Mouse (Mus musculus): ENCODE data around the gene Psmc6. TPM values are rescaled to one million over a fixed set of nuclear protein-coding genes. Genes with fewer than 3 reads are reported as not detected.

Psmc6 gene
- polyA plus RNA-seq, 1 experiment = 38.0 TPM

DNA sequence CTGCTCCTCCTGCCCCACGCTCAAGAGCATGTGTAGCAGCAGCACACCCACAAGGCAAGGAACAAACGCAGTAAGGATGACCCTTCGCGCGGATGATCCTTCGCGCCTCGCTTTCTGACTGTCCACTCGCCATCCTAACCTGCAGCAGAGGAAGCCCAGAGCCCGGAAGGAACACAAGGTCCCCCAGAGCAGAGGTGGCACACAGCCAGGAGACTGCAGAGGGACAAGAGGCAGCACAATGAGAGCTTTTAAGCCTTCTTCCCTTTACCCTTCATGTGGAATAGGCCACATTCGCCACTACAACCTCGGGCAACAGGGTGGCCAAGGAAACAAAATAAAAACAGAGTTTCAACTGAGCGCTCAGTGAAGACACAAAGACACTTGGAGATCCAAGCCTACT lies 19.9 kb upstream of the Psmc6 start:
- H3K27ac ChIP-seq (ENCODE audit: control insufficient read depth, insufficient read depth, low read depth, low read length) = no peak overlapping the region
- H3K36me3 ChIP-seq (ENCODE audit: control insufficient read depth, insufficient read depth, low read length) = no peaks in the 10 kb centered on the region
- H3K27me3 ChIP-seq (ENCODE audit: control insufficient read depth, insufficient read depth, low read length) = no peaks in the 10 kb centered on the region
- no peak for TF ChIP-seq CTCF (IDR thresholded peaks at IDR 0.05; ENCODE audit: control insufficient read depth, insufficient read depth, insufficient replicate concordance, low read depth, low read length)
- TF ChIP-seq POLR2A (IDR thresholded peaks at IDR 0.05; ENCODE audit: control insufficient read depth, low read depth, low read length) = no peak
- peaks cover 7% of the 10 kb centered on the region for H3K4me1 ChIP-seq (ENCODE audit: control insufficient read depth, insufficient read depth, low read length)
- 0 out of 2 replicates have a peak overlapping the region, but pooled peaks have one; percentile 14 for H3K4me3 ChIP-seq (ENCODE audit: control insufficient read depth, low read depth, low read length)

DNA sequence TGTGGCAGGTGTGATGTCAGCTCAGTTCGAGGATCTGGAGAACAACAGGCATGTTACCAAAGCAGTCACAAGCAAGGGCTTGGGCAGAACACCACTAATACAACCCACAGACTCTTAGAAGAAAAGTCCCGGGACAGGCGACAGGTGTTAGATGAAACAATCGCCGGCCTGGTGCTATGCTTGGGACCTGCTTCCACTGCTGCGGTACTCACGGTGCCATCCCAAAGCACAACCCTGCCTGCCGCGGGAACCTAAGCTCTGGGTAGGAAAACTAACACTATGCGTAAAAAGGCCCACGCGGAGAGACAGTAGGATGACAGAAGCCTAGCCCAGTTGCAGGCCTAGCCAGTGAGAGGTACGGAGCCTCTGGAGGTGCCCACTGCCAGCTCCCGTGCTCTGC lies 19.5 kb upstream of the Psmc6 start:
- no peaks in the 10 kb centered on the region for H3K36me3 ChIP-seq (ENCODE audit: control insufficient read depth, insufficient read depth, low read length)
- peaks cover 7% of the 10 kb centered on the region for H3K4me1 ChIP-seq (ENCODE audit: control insufficient read depth, insufficient read depth, low read length)
- no peaks in the 10 kb centered on the region for H3K27me3 ChIP-seq (ENCODE audit: control insufficient read depth, insufficient read depth, low read length)
- TF ChIP-seq CTCF (IDR thresholded peaks at IDR 0.05; ENCODE audit: control insufficient read depth, insufficient read depth, insufficient replicate concordance, low read depth, low read length) (no peak), POLR2A (IDR thresholded peaks at IDR 0.05; ENCODE audit: control insufficient read depth, low read depth, low read length) (no peak)
- no peak overlapping the region for H3K4me3 ChIP-seq (ENCODE audit: control insufficient read depth, low read depth, low read length)
- H3K27ac ChIP-seq (ENCODE audit: control insufficient read depth, insufficient read depth, low read depth, low read length) = no peak overlapping the region

DNA sequence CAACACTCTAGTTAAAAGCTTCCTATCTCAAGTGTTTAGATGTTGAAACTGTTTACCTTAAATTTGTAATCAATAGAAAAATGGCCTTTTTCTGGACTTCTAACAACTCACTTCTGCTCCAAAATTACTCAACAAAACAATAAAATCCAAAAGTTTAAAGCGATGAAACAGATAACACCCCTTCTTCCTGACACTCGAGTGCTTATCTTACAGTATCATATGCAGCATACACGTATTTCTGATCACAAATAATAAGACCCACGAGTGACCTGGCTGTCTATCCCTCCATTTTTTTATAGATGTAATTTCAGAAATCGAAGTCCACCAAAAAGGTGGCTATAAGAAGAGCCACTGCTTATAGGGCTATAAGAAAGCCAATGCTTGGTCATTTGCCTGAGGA lies 12.7 kb upstream of the Psmc6 start:
- no peak overlapping the region for H3K27ac ChIP-seq (ENCODE audit: control insufficient read depth, insufficient read depth, low read depth, low read length)
- no peak for TF ChIP-seq CTCF (IDR thresholded peaks at IDR 0.05; ENCODE audit: control insufficient read depth, insufficient read depth, insufficient replicate concordance, low read depth, low read length)
- no peak overlapping the region for H3K4me3 ChIP-seq (ENCODE audit: control insufficient read depth, low read depth, low read length)
- peaks cover 6% of the 10 kb centered on the region; the same call in 1 of the 2 replicates for H3K4me1 ChIP-seq (ENCODE audit: control insufficient read depth, insufficient read depth, low read length)
- H3K36me3 ChIP-seq (ENCODE audit: control insufficient read depth, insufficient read depth, low read length) = no peaks in the 10 kb centered on the region
- no peaks in the 10 kb centered on the region for H3K27me3 ChIP-seq (ENCODE audit: control insufficient read depth, insufficient read depth, low read length)

DNA sequence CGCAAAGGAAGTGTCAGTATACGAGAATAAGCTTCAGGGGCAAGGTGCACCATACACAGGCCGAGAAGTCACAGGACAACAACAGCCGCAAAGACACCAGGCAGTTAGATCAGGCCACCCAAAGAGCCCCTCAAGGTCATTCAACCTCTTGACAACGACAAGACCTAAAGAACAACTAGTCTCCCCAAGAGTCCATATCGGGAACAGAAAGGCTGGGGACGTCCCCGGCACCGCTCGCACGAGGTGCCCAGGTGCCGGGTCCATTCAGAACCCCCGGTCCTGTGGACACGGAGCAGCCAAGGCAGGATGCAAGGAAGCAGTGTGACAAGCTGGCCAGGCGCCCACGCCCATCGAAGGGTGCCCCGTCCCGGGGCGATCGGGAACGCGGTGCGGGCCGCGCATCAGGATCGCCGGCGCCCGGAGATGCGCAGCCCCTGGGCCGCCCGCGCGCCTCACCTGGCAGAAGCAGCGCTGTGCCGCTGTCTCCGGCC lies 11.6 kb upstream of the Psmc6 start:
- H3K4me3 ChIP-seq (ENCODE audit: control insufficient read depth, low read depth, low read length) = peak overlapping the region; percentile 95
- H3K36me3 ChIP-seq (ENCODE audit: control insufficient read depth, insufficient read depth, low read length) = no peaks in the 10 kb centered on the region
- peaks cover 6% of the 10 kb centered on the region; the same call in 1 of the 2 replicates for H3K4me1 ChIP-seq (ENCODE audit: control insufficient read depth, insufficient read depth, low read length)
- TF ChIP-seq CTCF (IDR thresholded peaks at IDR 0.05; ENCODE audit: control insufficient read depth, insufficient read depth, insufficient replicate concordance, low read depth, low read length) (no peak), POLR2A (IDR thresholded peaks at IDR 0.05; ENCODE audit: control insufficient read depth, low read depth, low read length) (no peak)
- no peaks in the 10 kb centered on the region for H3K27me3 ChIP-seq (ENCODE audit: control insufficient read depth, insufficient read depth, low read length)
- H3K27ac ChIP-seq (ENCODE audit: control insufficient read depth, insufficient read depth, low read depth, low read length) = peak overlapping the region; percentile 69

DNA sequence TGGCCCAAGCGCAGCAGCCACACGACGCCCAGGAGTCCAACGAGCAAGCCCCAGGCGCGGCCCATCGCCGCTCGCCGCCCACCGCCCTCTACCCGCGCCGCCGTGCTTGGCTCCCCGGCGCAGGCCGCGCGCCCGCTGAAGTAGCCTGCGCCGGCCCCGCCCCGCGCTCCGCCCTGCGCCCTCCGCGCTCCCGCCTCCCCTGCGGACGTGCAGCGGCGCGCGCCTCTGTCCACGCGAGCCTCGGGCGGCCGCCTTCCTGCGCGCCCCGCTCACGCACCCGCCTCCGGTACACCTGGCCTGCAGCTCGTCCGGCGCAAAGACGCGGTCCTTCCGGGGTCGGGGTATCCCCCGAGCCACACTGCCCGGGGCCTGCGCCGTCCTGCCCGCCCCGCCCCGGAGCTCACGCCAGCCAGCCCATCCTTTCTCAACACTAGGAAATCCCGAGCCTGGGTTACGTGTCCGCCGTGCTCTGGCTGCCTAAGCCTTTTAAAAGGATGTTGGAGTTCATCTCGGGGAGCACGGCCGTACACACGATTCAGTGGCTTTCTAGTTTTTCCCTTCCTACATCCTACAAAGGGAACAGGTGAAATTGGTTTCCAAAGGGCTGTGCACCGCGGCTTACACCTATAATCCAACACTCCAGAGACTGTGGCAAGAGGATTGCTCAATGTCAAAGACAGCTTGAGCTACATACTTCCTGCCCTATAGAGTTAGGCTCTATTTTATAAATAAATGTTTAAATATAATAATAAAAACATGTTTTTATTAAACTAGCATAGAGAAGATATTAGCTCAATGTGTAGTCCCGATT lies 11.0 kb upstream of the Psmc6 start, which contains the start of gene Ero1l:
Gene Ero1l, minus strand, starts transcription at position 346 of the 811 bp plus-strand sequence.
- no peak for TF ChIP-seq CTCF (IDR thresholded peaks at IDR 0.05; ENCODE audit: control insufficient read depth, insufficient read depth, insufficient replicate concordance, low read depth, low read length)
- TF ChIP-seq POLR2A (IDR thresholded peaks at IDR 0.05; ENCODE audit: control insufficient read depth, low read depth, low read length) = peak; percentile 57
- peaks cover 6% of the 10 kb centered on the region; the same call in 1 of the 2 replicates for H3K4me1 ChIP-seq (ENCODE audit: control insufficient read depth, insufficient read depth, low read length)
- H3K27ac ChIP-seq (ENCODE audit: control insufficient read depth, insufficient read depth, low read depth, low read length) = peak within 1 kb of the TSS; percentile 69
- H3K27me3 ChIP-seq (ENCODE audit: control insufficient read depth, insufficient read depth, low read length) = no peaks in the 10 kb centered on the region
- H3K36me3 ChIP-seq (ENCODE audit: control insufficient read depth, insufficient read depth, low read length) = no peaks in the 10 kb centered on the region
- peak within 1 kb of the TSS; percentile 95 for H3K4me3 ChIP-seq (ENCODE audit: control insufficient read depth, low read depth, low read length)

DNA sequence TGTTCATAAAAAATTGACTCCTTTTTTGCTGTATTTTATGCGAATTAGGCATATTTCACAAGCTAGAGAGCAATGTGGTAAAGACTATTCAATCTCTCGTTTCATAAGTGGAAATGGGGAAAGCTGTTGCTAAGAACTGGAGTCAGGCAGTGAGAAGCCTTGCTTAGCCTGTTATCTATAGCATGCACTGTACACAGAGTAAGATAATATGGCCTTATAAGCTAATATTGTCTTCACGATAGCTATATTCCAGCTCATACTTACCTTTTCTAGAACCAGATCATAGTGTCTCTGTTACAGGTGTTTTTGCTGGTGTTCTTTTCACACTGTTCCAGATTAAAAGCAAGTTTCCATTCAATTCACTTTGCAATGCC lies 10.4 kb upstream of the Psmc6 start:
- TF ChIP-seq CTCF (IDR thresholded peaks at IDR 0.05; ENCODE audit: control insufficient read depth, insufficient read depth, insufficient replicate concordance, low read depth, low read length) (no peak), POLR2A (IDR thresholded peaks at IDR 0.05; ENCODE audit: control insufficient read depth, low read depth, low read length) (no peak)
- no peak overlapping the region for H3K4me3 ChIP-seq (ENCODE audit: control insufficient read depth, low read depth, low read length)
- no peaks in the 10 kb centered on the region for H3K27me3 ChIP-seq (ENCODE audit: control insufficient read depth, insufficient read depth, low read length)
- H3K27ac ChIP-seq (ENCODE audit: control insufficient read depth, insufficient read depth, low read depth, low read length) = no peak overlapping the region
- H3K4me1 ChIP-seq (ENCODE audit: control insufficient read depth, insufficient read depth, low read length) = peaks cover 6% of the 10 kb centered on the region; the same call in 1 of the 2 replicates
- H3K36me3 ChIP-seq (ENCODE audit: control insufficient read depth, insufficient read depth, low read length) = no peaks in the 10 kb centered on the region

DNA sequence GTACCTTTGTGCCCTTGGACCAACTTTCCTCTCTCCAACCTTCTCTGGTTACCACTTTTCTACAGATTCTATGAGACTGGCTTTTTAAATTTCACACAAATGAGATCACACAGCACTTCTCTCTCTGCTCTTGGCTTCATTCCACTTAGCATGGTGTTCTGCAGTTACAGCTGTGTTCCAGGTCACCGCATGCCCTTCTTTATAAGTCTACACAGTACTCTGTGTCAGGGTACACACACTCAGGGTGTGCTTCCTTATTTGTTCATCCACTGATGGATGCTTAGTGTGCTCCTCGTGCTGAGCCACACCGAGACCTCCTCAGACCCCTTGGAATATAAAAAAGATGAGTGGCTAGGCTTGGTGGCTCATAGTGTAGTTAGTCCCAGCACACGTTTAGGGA lies 9.5 kb upstream of the Psmc6 start:
- H3K4me3 ChIP-seq (ENCODE audit: control insufficient read depth, low read depth, low read length) = no peak overlapping the region
- H3K36me3 ChIP-seq (ENCODE audit: control insufficient read depth, insufficient read depth, low read length) = no peaks in the 10 kb centered on the region
- peaks cover 6% of the 10 kb centered on the region; the same call in 1 of the 2 replicates for H3K4me1 ChIP-seq (ENCODE audit: control insufficient read depth, insufficient read depth, low read length)
- no peak for TF ChIP-seq CTCF (IDR thresholded peaks at IDR 0.05; ENCODE audit: control insufficient read depth, insufficient read depth, insufficient replicate concordance, low read depth, low read length)
- TF ChIP-seq POLR2A (IDR thresholded peaks at IDR 0.05; ENCODE audit: control insufficient read depth, low read depth, low read length) = no peak
- H3K27me3 ChIP-seq (ENCODE audit: control insufficient read depth, insufficient read depth, low read length) = no peaks in the 10 kb centered on the region
- no peak overlapping the region for H3K27ac ChIP-seq (ENCODE audit: control insufficient read depth, insufficient read depth, low read depth, low read length)
